Mouse (Mus musculus): ENCODE measurements around the gene Sh3bgrl3. TPM values are rescaled to one million over a fixed set of nuclear protein-coding genes. Genes with fewer than 3 reads are reported as not detected.

Gene Sh3bgrl3
- total and polyA plus RNA-seq, 3 experiments, result 76.6 to 202 (median 98.4) TPM

GRCm38 (mm10) chr4:134120916-134121315 lies 7.7 kb downstream of the Sh3bgrl3 start:
- no peaks in the 10 kb centered on the region for H3K9me3 ChIP-seq (replicated peaks)
- TF ChIP-seq POLR2AphosphoS5 (IDR thresholded peaks at IDR 0.05; ENCODE audit: insufficient replicate concordance, low read depth, low read length), result no peak
- TF ChIP-seq GATA1 (IDR thresholded peaks at IDR 0.05; ENCODE audit: borderline replicate concordance, low read length), result no peak
- no peak for TF ChIP-seq GATA2 (IDR thresholded peaks at IDR 0.05; ENCODE audit: borderline replicate concordance, low read depth, low read length)
- no peak for TF ChIP-seq TAL1 (conservative IDR thresholded peaks at IDR 0.05; ENCODE audit: low read depth, low read length)
- no peak for TF ChIP-seq CTCF (IDR thresholded peaks at IDR 0.05; ENCODE audit: low read depth, low read length)
- ATAC-seq (ENCODE audit: extremely low read depth, insufficient number of reproducible peaks, low FRiP score, poor library complexity, severe bottlenecking) (no peak), DNase-seq (ENCODE audit: low spot score) (no peak)
- peaks cover 19% of the 10 kb centered on the region for H3K36me3 ChIP-seq (replicated peaks)
- peaks cover 83% of the 10 kb centered on the region for H3K4me1 ChIP-seq (ENCODE audit: insufficient read depth, low read depth, low read length)
- H3K4me3 ChIP-seq (ENCODE audit: low read depth, low read length), result no peak overlapping the region
- H3K27me3 ChIP-seq (ENCODE audit: insufficient read depth, low read length), result no peaks in the 10 kb centered on the region

- no peaks in the 10 kb centered on the region for H3K9me3 ChIP-seq (replicated peaks)
- H3K4me1 ChIP-seq (ENCODE audit: insufficient read depth, low read depth, low read length), result peaks cover 86% of the 10 kb centered on the region
- H3K36me3 ChIP-seq (replicated peaks), result peaks cover 14% of the 10 kb centered on the region
- TF ChIP-seq CTCF (IDR thresholded peaks at IDR 0.05; ENCODE audit: low read depth, low read length), result no peak
- TF ChIP-seq GATA1 (IDR thresholded peaks at IDR 0.05; ENCODE audit: borderline replicate concordance, low read length), result no peak
- TF ChIP-seq GATA2 (IDR thresholded peaks at IDR 0.05; ENCODE audit: borderline replicate concordance, low read depth, low read length), result no peak
- no peak for ATAC-seq (ENCODE audit: extremely low read depth, insufficient number of reproducible peaks, low FRiP score, poor library complexity, severe bottlenecking)
- H3K27me3 ChIP-seq (ENCODE audit: insufficient read depth, low read length), result no peaks in the 10 kb centered on the region
- no peak overlapping the region; the same call in 1 of the 2 replicates for H3K4me3 ChIP-seq (ENCODE audit: low read depth, low read length)
- DNase-seq (ENCODE audit: low spot score), result no peak
These were observed 8.3 kb downstream of the Sh3bgrl3 start for GRCm38 (mm10) chr4:134120192-134120805.

GRCm38 (mm10) chr4:134119644-134120043 lies 8.9 kb downstream of the Sh3bgrl3 start:
- Histone ChIP-seq H3K36me3 (replicated peaks) (peaks cover 8% of the 10 kb centered on the region), H3K4me1 (ENCODE audit: insufficient read depth, low read depth, low read length) (peaks cover 81% of the 10 kb centered on the region), H3K9me3 (replicated peaks) (no peaks in the 10 kb centered on the region), H3K27me3 (ENCODE audit: insufficient read depth, low read length) (no peaks in the 10 kb centered on the region), H3K4me3 (ENCODE audit: low read depth, low read length) (no peak overlapping the region; the same call in 1 of the 2 replicates)
- ATAC-seq (ENCODE audit: extremely low read depth, insufficient number of reproducible peaks, low FRiP score, poor library complexity, severe bottlenecking) (no peak), DNase-seq (ENCODE audit: low spot score) (no peak)
- no peak for TF ChIP-seq GATA2 (IDR thresholded peaks at IDR 0.05; ENCODE audit: borderline replicate concordance, low read depth, low read length)
- TF ChIP-seq CTCF (IDR thresholded peaks at IDR 0.05; ENCODE audit: low read depth, low read length), result 0 out of 2 replicates have a peak, but pooled peaks have one; percentile 28
- no peak for TF ChIP-seq POLR2AphosphoS5 (IDR thresholded peaks at IDR 0.05; ENCODE audit: insufficient replicate concordance, low read depth, low read length)
- no peak for TF ChIP-seq TAL1 (conservative IDR thresholded peaks at IDR 0.05; ENCODE audit: low read depth, low read length)
- no peak for TF ChIP-seq GATA1 (IDR thresholded peaks at IDR 0.05; ENCODE audit: borderline replicate concordance, low read length)

- no peak overlapping the region for H3K4me3 ChIP-seq (ENCODE audit: low read depth, low read length)
These were observed 9.5 kb downstream of the Sh3bgrl3 start for GRCm38 (mm10) chr4:134119042-134119441.

GRCm38 (mm10) chr4:134118126-134118800 lies 10.3 kb downstream of the Sh3bgrl3 start:
- TF ChIP-seq GATA1 (IDR thresholded peaks at IDR 0.05; ENCODE audit: borderline replicate concordance, low read length), result no peak
- no peak for TF ChIP-seq POLR2AphosphoS5 (IDR thresholded peaks at IDR 0.05; ENCODE audit: insufficient replicate concordance, low read depth, low read length)
- no peak for TF ChIP-seq CTCF (IDR thresholded peaks at IDR 0.05; ENCODE audit: low read depth, low read length)
- TF ChIP-seq GATA2 (IDR thresholded peaks at IDR 0.05; ENCODE audit: borderline replicate concordance, low read depth, low read length), result no peak
- no peak for DNase-seq (ENCODE audit: low spot score)
- no peak overlapping the region for H3K4me3 ChIP-seq (ENCODE audit: low read depth, low read length)
- H3K36me3 ChIP-seq (replicated peaks), result peaks cover 17% of the 10 kb centered on the region
- no peak for ATAC-seq (ENCODE audit: extremely low read depth, insufficient number of reproducible peaks, low FRiP score, poor library complexity, severe bottlenecking)
- H3K9me3 ChIP-seq (replicated peaks), result no peaks in the 10 kb centered on the region
- H3K27me3 ChIP-seq (ENCODE audit: insufficient read depth, low read length), result no peaks in the 10 kb centered on the region
- peaks cover 81% of the 10 kb centered on the region for H3K4me1 ChIP-seq (ENCODE audit: insufficient read depth, low read depth, low read length)

More at GRCm38 (mm10) chr4:134119042-134119441, 9.5 kb downstream of the Sh3bgrl3 start:
- TF ChIP-seq CTCF (IDR thresholded peaks at IDR 0.05; ENCODE audit: low read depth, low read length), result no peak
- no peak for TF ChIP-seq TAL1 (conservative IDR thresholded peaks at IDR 0.05; ENCODE audit: low read depth, low read length)
- TF ChIP-seq POLR2AphosphoS5 (IDR thresholded peaks at IDR 0.05; ENCODE audit: insufficient replicate concordance, low read depth, low read length), result no peak
- TF ChIP-seq GATA1 (IDR thresholded peaks at IDR 0.05; ENCODE audit: borderline replicate concordance, low read length), result no peak
- no peak for TF ChIP-seq GATA2 (IDR thresholded peaks at IDR 0.05; ENCODE audit: borderline replicate concordance, low read depth, low read length)
- no peak for ATAC-seq (ENCODE audit: extremely low read depth, insufficient number of reproducible peaks, low FRiP score, poor library complexity, severe bottlenecking)
- Histone ChIP-seq H3K4me1 (ENCODE audit: insufficient read depth, low read depth, low read length) (peaks cover 81% of the 10 kb centered on the region), H3K27me3 (ENCODE audit: insufficient read depth, low read length) (no peaks in the 10 kb centered on the region), H3K9me3 (replicated peaks) (no peaks in the 10 kb centered on the region), H3K36me3 (replicated peaks) (peaks cover 9% of the 10 kb centered on the region)
- DNase-seq (ENCODE audit: low spot score), result no peak

GRCm38 (mm10) chr4:134117012-134117411 lies 11.6 kb downstream of the Sh3bgrl3 start:
- TF ChIP-seq TAL1 (conservative IDR thresholded peaks at IDR 0.05; ENCODE audit: low read depth, low read length) (no peak), POLR2AphosphoS5 (IDR thresholded peaks at IDR 0.05; ENCODE audit: insufficient replicate concordance, low read depth, low read length) (no peak), GATA1 (IDR thresholded peaks at IDR 0.05; ENCODE audit: borderline replicate concordance, low read length) (no peak), CTCF (IDR thresholded peaks at IDR 0.05; ENCODE audit: low read depth, low read length) (no peak), GATA2 (IDR thresholded peaks at IDR 0.05; ENCODE audit: borderline replicate concordance, low read depth, low read length) (no peak)
- Histone ChIP-seq H3K27me3 (ENCODE audit: insufficient read depth, low read length) (no peaks in the 10 kb centered on the region), H3K9me3 (replicated peaks) (no peaks in the 10 kb centered on the region), H3K4me1 (ENCODE audit: insufficient read depth, low read depth, low read length) (peaks cover 88% of the 10 kb centered on the region), H3K36me3 (replicated peaks) (peaks cover 29% of the 10 kb centered on the region), H3K4me3 (ENCODE audit: low read depth, low read length) (no peak overlapping the region)
- DNase-seq (ENCODE audit: low spot score) (no peak), ATAC-seq (ENCODE audit: extremely low read depth, insufficient number of reproducible peaks, low FRiP score, poor library complexity, severe bottlenecking) (no peak)

All from G1E (cell line).